Mouse (Mus musculus) heart, embryonic 16.5 days (tissue): Measurements from ENCODE around the gene Fam131a. TPM values are rescaled to one million over a fixed set of nuclear protein-coding genes. Genes with fewer than 3 reads are reported as not detected.
"Not testable (repeated sequence)": the region's sequence is repeated elsewhere in the genome, so short reads cannot be mapped to it uniquely, and the experiment has no call there.

Source experiments
- ATAC-seq: fragments of 200-750 bp; cut with Nextera tagmentation; replicated peaks from 2 replicates; pipeline ENCODE4 v1.8.0; 2017; ENCODE audit warnings: moderate number of reproducible peaks; ENCODE audit not compliant: insufficient read depth, low FRiP score; ENCODE audit errors: extremely low read depth
- H3K27ac ChIP-seq: fragments of 300-500 bp; sonication (generic); 2 replicates; pipeline ENCODE4 v1.5.1; 2014; ENCODE audit warnings: mild to moderate bottlenecking, low read length, control low read depth, moderate library complexity
- H3K27me3 ChIP-seq: fragments of 300-500 bp; sonication (generic); 2 replicates; pipeline ENCODE4 v1.6.1; 2014; ENCODE audit warnings: low read length, mixed read lengths; ENCODE audit not compliant: control insufficient read depth, insufficient read depth
- H3K36me3 ChIP-seq: fragments of 300-500 bp; sonication (generic); 2 replicates; pipeline ENCODE4 v1.6.1; 2014; ENCODE audit not compliant: control insufficient read depth, insufficient read depth
- H3K4me1 ChIP-seq: fragments of 300-500 bp; sonication (generic); 2 replicates; pipeline ENCODE4 v1.6.1; 2014; ENCODE audit warnings: low read length, mixed read lengths; ENCODE audit not compliant: control insufficient read depth, insufficient read depth
- H3K4me2 ChIP-seq: fragments of 300-500 bp; sonication (generic); 2 replicates; pipeline ENCODE4 v1.6.1; 2014; ENCODE audit warnings: low read depth, mild to moderate bottlenecking, control low read depth, low read length
- H3K4me3 ChIP-seq: fragments of 300-500 bp; sonication (generic); 2 replicates; pipeline ENCODE4 v1.5.1; 2014; ENCODE audit warnings: mild to moderate bottlenecking, control low read depth, low read length
- H3K9ac ChIP-seq: fragments of 300-500 bp; sonication (generic); 2 replicates; pipeline ENCODE4 v1.6.1; 2014; ENCODE audit warnings: low read length, control low read depth
- H3K9me3 ChIP-seq: fragments of 300-500 bp; sonication (generic); replicated peaks from 2 replicates; pipeline ENCODE4 v1.6.1; 2016; ENCODE audit warnings: low read length; ENCODE audit not compliant: control insufficient read depth
- WGBS: fragments of 180-500 bp; shearing (Covaris S2); extraction: QIAGEN DNeasy Blood & Tissue Kit; methylation state at CpG from one replicate; pipeline ENCODE4 v1.1.7; 2014; 5-methylcytosine and 5-hydroxymethylcytosine counted together
- polyA plus RNA-seq: library from polyadenylated mRNA; unstranded; fragments of >200 nt; fragmentation: Nextera tagmentation; extraction: Ambion mirVana; gene quantifications from 2 replicates; pipeline ENCODE4 v1.2.1, GENCODE M21; 2015

The Fam131a gene
- 7.5 and 9.2 TPM in 2 replicates for polyA plus RNA-seq

DNA sequence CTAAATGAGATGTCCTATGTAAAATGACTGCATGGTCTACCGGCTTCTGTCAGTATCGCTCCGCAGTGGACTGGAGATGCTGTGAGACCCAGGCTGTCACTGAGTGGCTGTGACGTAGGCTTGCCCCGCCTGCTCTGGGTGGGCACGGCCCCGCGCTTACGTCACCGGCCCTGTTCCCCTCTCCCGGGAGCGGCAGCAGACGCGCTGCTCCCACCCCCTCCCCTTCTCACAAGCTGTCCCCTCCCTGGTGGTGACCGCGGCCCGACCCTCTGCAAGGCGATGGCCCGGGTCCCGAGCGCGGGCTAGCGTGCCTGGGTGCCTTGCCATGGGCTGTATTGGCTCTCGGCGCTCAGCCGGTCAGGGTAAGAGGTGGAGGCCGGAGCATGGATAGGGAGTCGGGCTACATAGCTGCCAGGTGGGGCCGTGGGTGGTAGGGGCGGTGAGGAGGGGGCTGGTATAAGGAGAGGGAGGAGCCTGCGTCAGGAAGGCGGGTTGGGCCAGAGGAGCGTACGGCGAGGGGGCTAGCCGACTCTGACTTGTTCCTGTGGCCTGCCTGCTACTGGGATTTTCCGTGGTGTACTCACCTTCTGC, at the start of gene Fam131a:
Fam131a (plus strand) TSS at position 131 of the 591 bp plus-strand sequence.
- WGBS = 1% methylated on average over 37 of the region's 37 CpGs
- Histone ChIP-seq H3K9ac (peak within 1 kb of the TSS; percentile 83), H3K36me3 (peaks cover 31% of the 10 kb centered on the region), H3K4me3 (peak within 1 kb of the TSS; percentile 71), H3K9me3 (no peaks in the 10 kb centered on the region), H3K4me1 (peaks cover 22% of the 10 kb centered on the region), H3K27me3 (no peaks in the 10 kb centered on the region), H3K27ac (peak within 1 kb of the TSS; percentile 81), H3K4me2 (peak within 1 kb of the TSS; percentile 99)
- peak; percentile 96 for ATAC-seq

DNA sequence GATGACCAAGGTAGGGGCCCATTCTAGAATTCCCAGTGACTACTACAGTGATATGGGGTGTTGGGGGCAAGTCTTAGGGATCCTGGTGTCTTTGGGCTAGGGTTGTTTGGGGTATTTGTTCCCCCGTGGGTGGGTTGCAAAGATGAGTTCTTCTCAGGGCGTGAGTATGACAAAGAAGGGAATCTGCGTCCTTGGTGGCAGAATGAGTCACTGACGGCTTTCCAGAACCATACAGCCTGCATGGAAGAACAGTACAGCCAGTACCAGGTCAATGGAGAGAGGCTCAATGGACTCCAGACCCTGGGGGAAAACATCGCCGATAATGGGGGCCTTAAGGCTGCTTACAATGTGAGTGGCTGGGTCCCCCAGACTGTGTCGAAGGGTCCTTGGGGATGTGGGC, 49.1 kb upstream of the Fam131a start:
- 78% methylated on average over 7 of the region's 7 CpGs for WGBS
- Histone ChIP-seq H3K9ac (no peak overlapping the region), H3K4me2 (no peak overlapping the region), H3K9me3 (no peaks in the 10 kb centered on the region), H3K36me3 (no peaks in the 10 kb centered on the region), H3K27ac (no peak overlapping the region), H3K4me3 (no peak overlapping the region), H3K4me1 (no peaks in the 10 kb centered on the region), H3K27me3 (no peaks in the 10 kb centered on the region)
- ATAC-seq = no peak

DNA sequence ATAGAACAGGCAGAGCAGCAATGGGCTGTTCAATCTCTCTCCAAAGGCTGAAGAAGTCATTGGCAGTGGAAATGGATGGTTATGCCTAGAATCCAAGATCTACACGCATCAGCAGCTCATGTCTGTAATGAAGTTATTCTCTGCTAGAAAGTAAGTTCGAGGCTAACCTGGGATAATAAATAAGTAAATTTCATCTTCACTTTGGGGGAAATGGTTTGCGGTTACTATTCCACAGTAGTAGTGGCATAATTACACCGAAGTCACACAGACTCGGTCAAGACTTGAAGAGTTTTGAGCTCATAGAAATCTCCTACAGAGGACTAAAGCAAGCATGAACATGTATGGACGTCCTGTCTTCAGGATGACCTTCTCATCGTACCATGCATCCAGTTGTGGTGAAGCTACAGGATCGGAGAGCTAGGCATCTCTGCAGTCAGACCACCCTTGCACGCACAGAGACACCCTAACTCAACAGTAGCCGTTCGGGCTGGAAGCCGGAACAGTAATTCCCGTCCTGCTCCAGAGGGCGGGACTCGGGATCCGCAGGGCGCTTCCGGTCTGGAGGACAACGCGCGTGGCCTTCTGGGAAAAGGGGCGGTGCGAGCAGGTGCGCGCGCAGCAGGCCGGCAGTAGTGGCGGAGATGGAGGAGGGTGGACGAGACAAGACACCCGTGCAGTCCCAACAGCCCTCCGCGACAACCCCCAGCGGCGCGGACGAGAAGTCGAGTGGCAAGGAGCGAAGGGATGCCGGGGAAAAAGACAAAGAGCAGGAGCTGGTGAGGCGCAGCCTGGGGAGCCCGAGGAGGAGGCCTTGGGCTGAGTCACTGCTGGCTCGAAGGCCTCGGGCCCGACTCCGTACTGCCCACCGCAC, 41.7 kb upstream of the Fam131a start, which contains the start of gene Psmd2:
Psmd2 (plus strand) TSS at position 577 of the 871 bp plus-strand sequence.
- H3K27me3 ChIP-seq = no peaks in the 10 kb centered on the region
- 2% methylated on average over 46 of the region's 46 CpGs for WGBS
- H3K36me3 ChIP-seq = peaks cover 21% of the 10 kb centered on the region
- H3K4me3 ChIP-seq = peak within 1 kb of the TSS; percentile 85
- no peaks in the 10 kb centered on the region for H3K9me3 ChIP-seq
- peak within 1 kb of the TSS; percentile 87 for H3K9ac ChIP-seq
- H3K27ac ChIP-seq = peak within 1 kb of the TSS; percentile 84
- peaks cover 10% of the 10 kb centered on the region for H3K4me1 ChIP-seq
- peak; percentile 96 for ATAC-seq
- peak within 1 kb of the TSS; percentile 91 for H3K4me2 ChIP-seq

DNA sequence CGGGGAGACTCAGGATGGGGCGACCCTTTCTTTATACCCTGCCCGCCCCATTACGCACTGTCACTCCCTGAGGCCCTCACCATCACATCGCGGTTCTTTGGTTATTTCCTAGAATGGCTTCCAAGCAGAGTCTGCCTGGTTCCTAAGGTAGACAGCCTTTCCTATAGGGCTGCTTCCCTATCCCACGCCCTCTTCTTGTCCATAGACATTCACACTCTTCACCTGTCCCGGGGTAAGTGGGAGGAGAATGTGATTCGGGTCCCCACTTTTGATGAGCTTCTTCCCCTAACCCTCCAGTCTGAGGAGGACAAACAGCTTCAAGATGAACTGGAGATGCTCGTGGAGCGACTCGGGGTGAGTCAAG, 41.1 kb upstream of the Fam131a start:
- Histone ChIP-seq H3K4me2 (peak overlapping the region; percentile 91), H3K27ac (0 out of 2 replicates have a peak overlapping the region, but pooled peaks have one; percentile 11), H3K36me3 (peaks cover 27% of the 10 kb centered on the region), H3K4me3 (peak overlapping the region; percentile 85), H3K27me3 (no peaks in the 10 kb centered on the region), H3K4me1 (peaks cover 10% of the 10 kb centered on the region), H3K9ac (peak overlapping the region; percentile 87), H3K9me3 (no peaks in the 10 kb centered on the region)
- 3% methylated on average over 12 of the region's 12 CpGs for WGBS
- ATAC-seq = no peak; the same call in 1 of the 2 replicates

DNA sequence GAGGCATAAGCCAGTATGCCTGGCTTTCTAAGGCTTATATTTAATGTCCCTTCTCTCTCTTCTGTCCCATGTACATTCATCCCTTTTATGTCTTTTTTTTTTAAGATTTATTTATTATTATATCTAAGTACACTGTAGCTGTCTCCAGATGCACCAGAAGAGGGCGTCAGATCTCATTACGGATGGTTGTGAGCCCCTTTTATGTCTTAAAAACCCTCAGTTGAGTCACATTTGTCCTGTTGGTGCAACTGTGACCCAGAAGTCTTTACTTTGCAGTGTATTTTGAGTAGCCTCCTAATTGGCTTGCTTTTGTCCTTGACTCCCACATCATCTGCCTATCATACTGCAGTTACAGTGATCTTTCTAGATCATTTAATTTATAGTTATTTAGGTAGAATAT, 39.7 kb upstream of the Fam131a start:
- Histone ChIP-seq H3K4me3 (no peak overlapping the region), H3K9ac (no peak overlapping the region), H3K27me3 (no peaks in the 10 kb centered on the region), H3K27ac (no peak overlapping the region), H3K4me1 (peaks cover 10% of the 10 kb centered on the region), H3K9me3 (no peaks in the 10 kb centered on the region), H3K36me3 (peaks cover 41% of the 10 kb centered on the region), H3K4me2 (no peak overlapping the region)
- WGBS = 59% methylated on average over 2 of the region's 2 CpGs
- ATAC-seq = no peak

DNA sequence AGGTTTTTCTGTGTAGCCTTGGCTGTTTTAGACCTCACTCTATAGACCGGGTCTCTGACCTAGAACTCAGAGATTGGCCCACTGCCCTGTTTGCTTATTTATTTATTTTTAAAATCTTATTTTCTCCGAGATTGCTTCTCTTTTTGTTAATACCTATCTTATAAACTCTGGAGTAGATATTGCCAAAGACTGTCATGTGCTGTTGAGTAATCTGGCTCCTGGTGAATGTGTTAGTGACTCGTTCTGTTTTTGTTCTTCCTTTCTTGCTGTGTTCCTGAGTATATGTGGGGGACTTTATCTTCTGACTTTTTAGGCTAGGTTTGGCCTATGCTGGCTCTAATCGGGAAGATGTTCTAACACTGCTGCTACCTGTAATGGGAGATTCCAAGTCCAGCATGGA, 35.4 kb upstream of the Fam131a start:
- no peak overlapping the region for H3K27ac ChIP-seq
- no peak overlapping the region for H3K9ac ChIP-seq
- no peak overlapping the region for H3K4me2 ChIP-seq
- H3K4me1 ChIP-seq = peaks cover 3% of the 10 kb centered on the region
- no peaks in the 10 kb centered on the region for H3K27me3 ChIP-seq
- ATAC-seq = no peak
- 88% methylated on average over 4 of the region's 4 CpGs for WGBS
- H3K4me3 ChIP-seq = no peak overlapping the region
- peaks cover 78% of the 10 kb centered on the region for H3K36me3 ChIP-seq
- no peaks in the 10 kb centered on the region for H3K9me3 ChIP-seq

DNA sequence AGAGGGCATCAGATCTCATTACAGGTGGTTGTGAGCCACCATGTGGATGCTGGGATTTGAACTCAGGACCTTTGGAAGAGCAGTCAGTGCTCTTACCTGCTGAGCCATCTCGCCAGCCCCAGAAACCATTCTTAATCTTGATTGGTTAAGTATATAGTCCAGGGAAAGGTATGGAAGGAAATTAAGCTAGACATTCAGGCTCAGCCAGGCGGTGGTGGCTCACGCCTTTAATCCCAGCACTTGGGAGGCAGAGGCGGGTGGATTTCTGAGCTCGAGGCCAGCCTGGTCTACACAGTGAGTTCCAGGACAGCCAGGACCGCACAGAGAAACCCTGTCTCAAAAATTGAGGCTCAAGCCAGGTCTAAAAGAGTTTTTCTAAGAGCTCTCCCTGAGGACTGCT, 25.0 kb upstream of the Fam131a start, which contains the start of gene Eif4g1:
Eif4g1 (plus strand) TSS at position 301 of the 400 bp plus-strand sequence.
- H3K9me3 ChIP-seq, H3K4me3 ChIP-seq, H3K9ac ChIP-seq, H3K4me1 ChIP-seq, H3K36me3 ChIP-seq, H3K27me3 ChIP-seq, H3K4me2 ChIP-seq, H3K27ac ChIP-seq, ATAC-seq: not testable (repeated sequence)
- 84% methylated on average over 5 of the region's 6 CpGs for WGBS

DNA sequence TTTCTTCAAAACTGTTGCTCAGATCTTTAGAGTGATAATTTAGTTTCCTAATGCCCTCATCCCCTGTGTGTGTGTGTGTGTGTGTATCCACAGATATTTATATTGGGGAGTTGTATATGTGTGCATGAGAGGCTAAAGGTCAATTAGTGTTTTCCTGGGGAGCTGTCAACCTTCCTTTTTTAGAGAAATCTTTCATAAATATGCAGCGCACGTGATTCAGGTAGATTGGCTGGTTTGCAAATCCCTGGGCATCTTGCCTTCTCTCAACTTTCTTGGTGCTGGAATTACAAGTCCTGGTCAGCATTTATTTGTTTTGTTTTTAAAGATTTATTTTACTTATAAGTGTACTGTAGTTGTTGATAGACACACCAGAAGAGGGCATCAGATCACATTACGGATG, 22.8 kb upstream of the Fam131a start:
- WGBS = 84% methylated on average over 3 of the region's 3 CpGs
- no peak overlapping the region for H3K4me2 ChIP-seq

DNA sequence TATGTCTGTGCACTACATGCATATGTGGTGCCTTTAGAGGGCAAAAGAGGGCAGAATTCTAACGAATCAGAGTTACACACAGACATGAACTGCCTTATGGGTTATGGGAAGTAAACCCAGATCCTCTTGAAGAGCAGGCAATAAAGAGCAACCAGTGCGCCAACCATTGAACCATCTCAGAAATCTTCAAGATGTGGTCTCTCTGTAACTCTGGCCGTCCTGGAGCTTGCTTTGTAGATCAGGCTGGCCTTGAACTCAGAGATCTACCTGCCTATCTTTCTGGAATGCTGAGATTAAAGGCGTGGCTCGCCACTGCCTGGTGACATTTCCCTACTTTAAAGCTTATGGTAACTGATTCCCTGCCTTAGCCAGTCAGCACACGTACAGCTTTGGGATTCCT, 21.2 kb upstream of the Fam131a start:
- H3K4me3 ChIP-seq = peak overlapping the region; percentile 93; the same call in 1 of the 2 replicates
- H3K4me1 ChIP-seq = peaks cover 15% of the 10 kb centered on the region
- WGBS = 25% methylated on average over 6 of the region's 6 CpGs
- H3K9ac ChIP-seq = no peak overlapping the region
- no peaks in the 10 kb centered on the region for H3K9me3 ChIP-seq
- peak overlapping the region; percentile 98 for H3K4me2 ChIP-seq
- H3K27me3 ChIP-seq = no peaks in the 10 kb centered on the region
- peaks cover 16% of the 10 kb centered on the region for H3K36me3 ChIP-seq
- no peak for ATAC-seq
- no peak overlapping the region for H3K27ac ChIP-seq

More for the DNA sequence above, 22.8 kb upstream of the Fam131a start:
- no peak overlapping the region for H3K27ac ChIP-seq
- H3K9me3 ChIP-seq = no peaks in the 10 kb centered on the region
- no peak for ATAC-seq
- peaks cover 15% of the 10 kb centered on the region for H3K4me1 ChIP-seq
- H3K9ac ChIP-seq = no peak overlapping the region
- no peaks in the 10 kb centered on the region for H3K27me3 ChIP-seq
- peaks cover 1% of the 10 kb centered on the region for H3K36me3 ChIP-seq
- H3K4me3 ChIP-seq = no peak overlapping the region
